Mouse (Mus musculus): Measurements from ENCODE around the gene Il16. TPM values are rescaled to one million over a fixed set of nuclear protein-coding genes. Genes with fewer than 3 reads are reported as not detected.
A peak's percentile ranks its signal among the peaks of the same experiment; 100 is the strongest.

Il16 gene
- total and polyA plus RNA-seq, 2 experiments from 2014 or later: 3.3 to 4.3 TPM

DNA sequence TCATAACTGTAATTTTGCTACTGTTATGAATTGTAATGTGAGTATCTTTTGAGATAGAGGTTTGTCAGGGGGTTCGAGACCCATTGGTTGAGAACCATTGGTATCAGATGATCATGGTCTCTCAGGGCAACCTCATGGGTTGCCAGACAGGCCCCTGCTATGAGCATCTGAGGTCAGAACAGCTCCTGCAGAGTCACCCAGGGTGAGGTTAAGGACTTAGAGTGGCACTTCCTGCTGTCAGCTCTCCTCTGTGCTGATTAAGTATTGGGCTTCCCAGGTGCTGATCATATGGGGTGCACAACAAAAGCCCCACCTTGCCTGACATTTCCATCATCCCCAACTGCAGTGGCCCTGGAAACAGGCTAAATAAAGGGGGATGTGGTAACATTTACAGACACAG lies 2.9 kb upstream of the Il16 start:
- no peak for ATAC-seq (ENCODE audit: insufficient read depth, low read depth)
- no peak for DNase-seq (ENCODE audit: low spot score)
- H3K4me3 ChIP-seq (ENCODE audit: low read depth, low read length): no peak overlapping the region
- H3K4me2 ChIP-seq (ENCODE audit: low read depth, low read length): no peak overlapping the region
- H3K4me1 ChIP-seq (ENCODE audit: control insufficient read depth, insufficient read depth): peaks cover 4% of the 10 kb centered on the region; the same call in 1 of the 2 replicates
- no peaks in the 10 kb centered on the region for H3K36me3 ChIP-seq (replicated peaks; ENCODE audit: control insufficient read depth, insufficient read depth, low read length)
- H3K27me3 ChIP-seq (ENCODE audit: control insufficient read depth, insufficient read depth, low read length): 0 out of 2 replicates have a peak, but pooled peaks cover 4% of the 10 kb centered on the region
- no peak overlapping the region for H3K27ac ChIP-seq (ENCODE audit: low read depth)
- WGBS: 82% methylated on average over 1 of the region's 1 CpGs
- no peak overlapping the region for H3K9ac ChIP-seq (replicated peaks; ENCODE audit: low read depth, low read length)
- no peaks in the 10 kb centered on the region for H3K9me3 ChIP-seq (replicated peaks; ENCODE audit: control insufficient read depth, low read length)
- TF ChIP-seq EP300 (IDR thresholded peaks at IDR 0.05; ENCODE audit: low read depth) (no peak), CTCF (IDR thresholded peaks at IDR 0.05; ENCODE audit: low read depth) (no peak)

DNA sequence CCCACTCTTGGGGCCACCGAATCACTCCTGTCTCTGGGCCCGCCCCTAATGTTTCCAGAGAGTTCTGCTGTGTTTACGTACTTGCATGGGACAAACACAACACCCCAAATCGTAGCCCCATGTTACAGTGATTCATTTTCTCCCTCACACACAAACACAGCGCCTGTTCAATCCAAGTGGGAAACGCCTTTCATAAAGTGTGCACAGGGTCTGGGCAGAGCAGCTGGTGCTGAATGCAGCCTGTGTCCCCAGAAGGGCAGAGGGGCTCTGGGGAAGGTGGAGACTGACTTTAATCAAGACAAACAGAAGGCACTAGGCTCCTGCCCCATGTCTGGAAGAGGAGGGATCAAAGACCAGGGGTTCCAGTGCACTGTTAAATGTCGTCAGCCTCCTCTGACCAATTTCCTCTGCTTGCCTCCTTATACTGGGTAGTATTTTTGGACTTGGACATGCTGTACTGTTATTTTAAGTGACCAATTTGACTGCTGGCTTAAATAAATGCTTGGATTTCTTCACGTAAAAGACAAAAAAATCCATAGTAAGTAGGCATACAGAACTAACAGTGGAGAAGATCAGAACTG lies 671 bp upstream of the Il16 start:
- TF ChIP-seq CTCF (IDR thresholded peaks at IDR 0.05; ENCODE audit: low read depth): no peak
- no peak for TF ChIP-seq EP300 (IDR thresholded peaks at IDR 0.05; ENCODE audit: low read depth)
- peaks cover 4% of the 10 kb centered on the region; the same call in 1 of the 2 replicates for H3K4me1 ChIP-seq (ENCODE audit: control insufficient read depth, insufficient read depth)
- no peaks in the 10 kb centered on the region for H3K9me3 ChIP-seq (replicated peaks; ENCODE audit: control insufficient read depth, low read length)
- H3K4me3 ChIP-seq (ENCODE audit: low read depth, low read length): peak overlapping the region; percentile 26; the same call in 1 of the 2 replicates
- WGBS: 54% methylated on average over 8 of the region's 8 CpGs
- H3K36me3 ChIP-seq (replicated peaks; ENCODE audit: control insufficient read depth, insufficient read depth, low read length): no peaks in the 10 kb centered on the region
- H3K9ac ChIP-seq (replicated peaks; ENCODE audit: low read depth, low read length): no peak overlapping the region
- no peak for ATAC-seq (ENCODE audit: insufficient read depth, low read depth)
- peak overlapping the region; percentile 50 for H3K27ac ChIP-seq (ENCODE audit: low read depth)
- 0 out of 2 replicates have a peak, but pooled peaks cover 4% of the 10 kb centered on the region for H3K27me3 ChIP-seq (ENCODE audit: control insufficient read depth, insufficient read depth, low read length)
- H3K4me2 ChIP-seq (ENCODE audit: low read depth, low read length): peak overlapping the region; percentile 47
- no peak for DNase-seq (ENCODE audit: low spot score)

DNA sequence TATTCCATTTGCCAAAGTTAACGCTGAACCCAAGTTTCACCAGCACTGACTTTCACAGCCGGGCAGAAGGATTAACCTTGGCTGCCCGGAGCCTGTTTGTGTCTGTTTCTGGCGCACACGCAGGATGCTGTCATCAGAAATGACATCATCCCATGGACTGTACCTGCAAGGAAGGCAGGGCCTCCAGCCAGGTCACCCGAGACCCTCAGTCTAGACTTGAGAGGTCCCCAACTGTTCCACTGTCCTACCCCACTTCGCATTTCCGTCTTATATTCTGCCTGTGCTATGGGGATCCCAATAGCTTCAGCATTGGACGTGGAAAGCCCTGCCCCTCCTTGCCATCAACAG lies 487 bp downstream of the Il16 start:
- ATAC-seq (ENCODE audit: insufficient read depth, low read depth) (peak; percentile 27), DNase-seq (ENCODE audit: low spot score) (no peak)
- TF ChIP-seq EP300 (IDR thresholded peaks at IDR 0.05; ENCODE audit: low read depth) (no peak), CTCF (IDR thresholded peaks at IDR 0.05; ENCODE audit: low read depth) (no peak)
- H3K27ac ChIP-seq (ENCODE audit: low read depth): peak overlapping the region; percentile 50
- peak overlapping the region; percentile 26 for H3K4me3 ChIP-seq (ENCODE audit: low read depth, low read length)
- 53% methylated on average over 9 of the region's 9 CpGs for WGBS
- peaks cover 4% of the 10 kb centered on the region; the same call in 1 of the 2 replicates for H3K4me1 ChIP-seq (ENCODE audit: control insufficient read depth, insufficient read depth)
- H3K27me3 ChIP-seq (ENCODE audit: control insufficient read depth, insufficient read depth, low read length): 0 out of 2 replicates have a peak, but pooled peaks cover 4% of the 10 kb centered on the region
- H3K4me2 ChIP-seq (ENCODE audit: low read depth, low read length): peak overlapping the region; percentile 47
- H3K36me3 ChIP-seq (replicated peaks; ENCODE audit: control insufficient read depth, insufficient read depth, low read length): no peaks in the 10 kb centered on the region
- H3K9me3 ChIP-seq (replicated peaks; ENCODE audit: control insufficient read depth, low read length): no peaks in the 10 kb centered on the region
- H3K9ac ChIP-seq (replicated peaks; ENCODE audit: low read depth, low read length): no peak overlapping the region

DNA sequence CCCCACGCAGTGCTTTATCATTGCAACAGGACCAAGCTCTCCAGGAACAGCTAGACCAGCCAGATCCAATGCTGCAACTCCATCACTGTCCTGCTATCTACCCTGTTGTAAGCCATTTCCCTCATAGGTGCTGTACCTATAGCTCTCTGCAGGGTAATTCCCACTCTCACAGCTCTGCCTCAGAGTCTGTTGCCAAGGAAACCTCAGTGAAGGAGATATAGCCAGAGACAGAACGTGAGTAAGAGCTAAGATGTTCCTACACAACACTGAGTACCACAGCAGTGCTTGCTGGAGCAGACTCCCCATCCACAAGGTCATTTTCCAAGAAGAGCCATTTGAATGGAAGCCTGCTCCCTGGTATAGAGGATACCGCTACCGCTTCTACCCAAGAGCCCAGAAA lies 1.3 kb downstream of the Il16 start:
- TF ChIP-seq CTCF (IDR thresholded peaks at IDR 0.05; ENCODE audit: low read depth) (no peak), EP300 (IDR thresholded peaks at IDR 0.05; ENCODE audit: low read depth) (no peak)
- WGBS: 81% methylated on average over 4 of the region's 4 CpGs
- Histone ChIP-seq H3K27me3 (ENCODE audit: control insufficient read depth, insufficient read depth, low read length) (0 out of 2 replicates have a peak, but pooled peaks cover 4% of the 10 kb centered on the region), H3K4me1 (ENCODE audit: control insufficient read depth, insufficient read depth) (peaks cover 4% of the 10 kb centered on the region; the same call in 1 of the 2 replicates), H3K4me3 (ENCODE audit: low read depth, low read length) (no peak overlapping the region), H3K4me2 (ENCODE audit: low read depth, low read length) (0 out of 2 replicates have a peak overlapping the region, but pooled peaks have one; percentile 2), H3K9me3 (replicated peaks; ENCODE audit: control insufficient read depth, low read length) (no peaks in the 10 kb centered on the region), H3K36me3 (replicated peaks; ENCODE audit: control insufficient read depth, insufficient read depth, low read length) (no peaks in the 10 kb centered on the region), H3K9ac (replicated peaks; ENCODE audit: low read depth, low read length) (no peak overlapping the region), H3K27ac (ENCODE audit: low read depth) (no peak overlapping the region)
- no peak for DNase-seq (ENCODE audit: low spot score)
- ATAC-seq (ENCODE audit: insufficient read depth, low read depth): no peak

DNA sequence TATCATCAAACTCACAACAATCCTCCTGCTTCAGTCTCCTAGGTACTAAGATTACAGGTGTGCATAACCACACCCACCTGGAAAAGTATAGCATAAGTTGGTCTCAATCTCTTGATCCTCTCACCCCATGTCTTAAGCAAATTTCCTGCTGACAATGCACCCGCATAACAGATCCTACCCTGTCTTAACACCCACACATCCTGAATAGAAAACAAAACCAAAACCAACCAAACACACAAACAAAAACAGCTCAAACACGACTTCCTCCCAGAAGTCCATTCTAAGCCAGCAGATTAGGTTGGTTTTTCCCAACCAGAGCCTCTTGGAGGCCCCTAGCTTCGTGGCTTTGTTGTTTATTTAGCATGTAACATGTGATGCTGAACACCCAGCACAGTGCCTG lies 2.8 kb downstream of the Il16 start:
- DNase-seq (ENCODE audit: low spot score): no peak
- no peak overlapping the region for H3K4me3 ChIP-seq (ENCODE audit: low read depth, low read length)
- 0 out of 2 replicates have a peak, but pooled peaks cover 4% of the 10 kb centered on the region for H3K27me3 ChIP-seq (ENCODE audit: control insufficient read depth, insufficient read depth, low read length)
- H3K36me3 ChIP-seq (replicated peaks; ENCODE audit: control insufficient read depth, insufficient read depth, low read length): no peaks in the 10 kb centered on the region
- no peak overlapping the region for H3K4me2 ChIP-seq (ENCODE audit: low read depth, low read length)
- peaks cover 4% of the 10 kb centered on the region; the same call in 1 of the 2 replicates for H3K4me1 ChIP-seq (ENCODE audit: control insufficient read depth, insufficient read depth)
- TF ChIP-seq EP300 (IDR thresholded peaks at IDR 0.05; ENCODE audit: low read depth): no peak
- no peak for TF ChIP-seq CTCF (IDR thresholded peaks at IDR 0.05; ENCODE audit: low read depth)
- no peaks in the 10 kb centered on the region for H3K9me3 ChIP-seq (replicated peaks; ENCODE audit: control insufficient read depth, low read length)
- H3K9ac ChIP-seq (replicated peaks; ENCODE audit: low read depth, low read length): no peak overlapping the region
- no peak overlapping the region for H3K27ac ChIP-seq (ENCODE audit: low read depth)
- no peak for ATAC-seq (ENCODE audit: insufficient read depth, low read depth)
- WGBS: 42% methylated on average over 3 of the region's 3 CpGs

DNA sequence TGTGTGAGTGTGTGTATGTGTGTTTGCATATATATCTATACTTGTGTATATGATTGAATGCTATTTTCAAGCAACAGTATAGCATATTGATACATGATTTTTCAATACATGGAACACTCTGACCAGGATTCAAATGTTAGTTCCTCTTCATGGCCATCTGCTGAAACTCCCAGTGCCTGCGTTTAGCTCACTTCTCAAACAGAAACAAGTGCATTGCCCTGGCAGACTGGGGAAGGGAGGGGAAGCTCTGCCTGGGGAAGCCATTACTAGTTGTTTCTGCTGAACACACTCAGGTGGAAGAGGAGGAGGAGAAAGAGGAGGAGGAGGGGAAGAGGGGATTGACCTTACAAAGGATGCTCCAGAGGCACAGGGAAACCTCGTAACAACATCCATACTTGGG lies 3.5 kb downstream of the Il16 start:
- ATAC-seq (ENCODE audit: insufficient read depth, low read depth) (no peak), DNase-seq (ENCODE audit: low spot score) (no peak)
- no peak overlapping the region for H3K9ac ChIP-seq (replicated peaks; ENCODE audit: low read depth, low read length)
- 0 out of 2 replicates have a peak, but pooled peaks cover 4% of the 10 kb centered on the region for H3K27me3 ChIP-seq (ENCODE audit: control insufficient read depth, insufficient read depth, low read length)
- H3K4me2 ChIP-seq (ENCODE audit: low read depth, low read length): no peak overlapping the region
- H3K4me1 ChIP-seq (ENCODE audit: control insufficient read depth, insufficient read depth): peaks cover 4% of the 10 kb centered on the region; the same call in 1 of the 2 replicates
- H3K36me3 ChIP-seq (replicated peaks; ENCODE audit: control insufficient read depth, insufficient read depth, low read length): no peaks in the 10 kb centered on the region
- TF ChIP-seq CTCF (IDR thresholded peaks at IDR 0.05; ENCODE audit: low read depth): no peak
- TF ChIP-seq EP300 (IDR thresholded peaks at IDR 0.05; ENCODE audit: low read depth): no peak
- H3K27ac ChIP-seq (ENCODE audit: low read depth): no peak overlapping the region
- WGBS: 72% methylated on average over 2 of the region's 2 CpGs
- no peak overlapping the region for H3K4me3 ChIP-seq (ENCODE audit: low read depth, low read length)
- H3K9me3 ChIP-seq (replicated peaks; ENCODE audit: control insufficient read depth, low read length): no peaks in the 10 kb centered on the region
